Mouse (Mus musculus): ENCODE measurements around the gene Smok3b.

The Smok3b gene

GRCm38 (mm10) chr5:138085421-138085911 is 64.2 kb downstream of the Smok3b start:
- DNase-seq (ENCODE audit: low spot score in 2 of 2) = no peak

- DNase-seq (ENCODE audit: low spot score in 2 of 2) = no peak
Observed at GRCm38 (mm10) chr5:138086842-138087241, 65.6 kb downstream of the Smok3b start.

GRCm38 (mm10) chr5:138088366-138088765 is 67.1 kb downstream of the Smok3b start:
- no peak for DNase-seq (ENCODE audit: low spot score in 2 of 2)

GRCm38 (mm10) chr5:138089108-138089551 is 67.9 kb downstream of the Smok3b start:
- no peak for DNase-seq (ENCODE audit: low spot score in 2 of 2)

GRCm38 (mm10) chr5:138090271-138090670 is 69.0 kb downstream of the Smok3b start:
- DNase-seq (ENCODE audit: low spot score in 2 of 2) = no peak

- no peak for DNase-seq (ENCODE audit: low spot score in 2 of 2)
Observed at GRCm38 (mm10) chr5:138090737-138091136, 69.5 kb downstream of the Smok3b start.

GRCm38 (mm10) chr5:138092771-138093170 is 71.5 kb downstream of the Smok3b start:
- DNase-seq (ENCODE audit: low spot score in 2 of 2) = no peak

GRCm38 (mm10) chr5:138094474-138094873 is 73.2 kb downstream of the Smok3b start:
- no peak for DNase-seq (ENCODE audit: low spot score in 2 of 2)

All from right cerebral cortex, postnatal 36 days (tissue).